Mouse (Mus musculus): Measurements from ENCODE around the gene Ubr4. TPM values are rescaled to one million over a fixed set of nuclear protein-coding genes. Genes with fewer than 3 reads are reported as not detected.
A peak's percentile ranks its signal among the peaks of the same experiment; 100 is the strongest.

Ubr4 gene
- total and polyA plus RNA-seq, 2 experiments from 2014 or later, result 59.1 to 106 TPM

DNA sequence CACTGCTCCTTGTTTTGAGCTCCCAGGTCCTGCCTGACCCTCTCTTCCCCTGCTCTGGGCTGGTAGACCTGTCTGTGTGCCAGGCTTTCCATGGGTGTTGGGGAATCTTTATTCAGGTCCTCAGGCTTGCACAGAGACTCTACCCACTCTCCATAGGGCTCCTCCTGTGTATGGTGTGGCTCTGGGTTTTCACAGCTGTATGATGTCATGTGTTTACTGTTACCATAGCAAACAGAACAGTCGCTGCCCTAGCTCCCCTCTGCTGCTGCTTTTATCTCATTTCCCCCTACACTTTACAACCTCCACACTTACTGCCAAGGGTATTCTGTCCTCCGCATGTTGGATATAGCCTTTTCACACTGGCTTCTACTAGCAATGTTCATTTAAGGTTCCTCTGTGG lies 43.0 kb downstream of the Ubr4 start:
- H3K27me3 ChIP-seq (ENCODE audit: insufficient read depth, low read length), result no peaks in the 10 kb centered on the region
- no peaks in the 10 kb centered on the region for H3K9me3 ChIP-seq (ENCODE audit: low read length)
- no peak for ATAC-seq
- no peak overlapping the region for H3K4me3 ChIP-seq (ENCODE audit: low read depth, low read length)
- H3K4me1 ChIP-seq (ENCODE audit: insufficient read depth), result no peaks in the 10 kb centered on the region
- no peak overlapping the region for H3K9ac ChIP-seq
- H3K36me3 ChIP-seq (ENCODE audit: insufficient read depth), result peaks cover 90% of the 10 kb centered on the region
- no peak overlapping the region for H3K27ac ChIP-seq (ENCODE audit: low read depth, low read length)
- WGBS, result 65% methylated on average over 2 of the region's 2 CpGs
- no peak for DNase-seq
- H3K4me2 ChIP-seq (ENCODE audit: low read depth), result no peak overlapping the region
- TF ChIP-seq CTCF (IDR thresholded peaks at IDR 0.05; ENCODE audit: low read depth), result no peak

DNA sequence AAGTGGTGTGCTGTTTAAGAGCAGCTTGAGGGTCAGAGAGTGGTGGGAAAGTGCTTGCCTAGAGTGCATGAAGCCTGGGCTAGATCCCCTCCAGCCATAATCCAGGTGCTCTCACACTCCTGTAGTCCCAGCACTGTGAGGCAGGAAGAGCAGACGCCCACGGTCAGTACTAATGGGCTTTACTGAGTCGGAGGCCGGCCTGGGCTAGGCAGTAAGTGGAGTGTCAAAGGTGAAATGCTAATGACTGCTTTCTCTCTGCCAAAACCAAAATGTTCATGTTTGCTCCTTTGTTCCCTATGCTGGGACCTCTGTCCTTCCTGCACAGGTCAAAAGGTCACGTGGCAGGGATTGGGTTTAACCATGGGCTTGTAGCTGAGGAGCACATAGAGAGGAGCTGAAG lies 48.1 kb downstream of the Ubr4 start:
- Histone ChIP-seq H3K27ac (ENCODE audit: low read depth, low read length) (no peak overlapping the region), H3K4me1 (ENCODE audit: insufficient read depth) (no peaks in the 10 kb centered on the region), H3K27me3 (ENCODE audit: insufficient read depth, low read length) (no peaks in the 10 kb centered on the region), H3K4me3 (ENCODE audit: low read depth, low read length) (no peak overlapping the region), H3K36me3 (ENCODE audit: insufficient read depth) (peaks cover 90% of the 10 kb centered on the region), H3K4me2 (ENCODE audit: low read depth) (no peak overlapping the region), H3K9ac (no peak overlapping the region), H3K9me3 (ENCODE audit: low read length) (no peaks in the 10 kb centered on the region)
- TF ChIP-seq CTCF (IDR thresholded peaks at IDR 0.05; ENCODE audit: low read depth), result no peak
- ATAC-seq (no peak), DNase-seq (no peak)
- 97% methylated on average over 5 of the region's 5 CpGs for WGBS

DNA sequence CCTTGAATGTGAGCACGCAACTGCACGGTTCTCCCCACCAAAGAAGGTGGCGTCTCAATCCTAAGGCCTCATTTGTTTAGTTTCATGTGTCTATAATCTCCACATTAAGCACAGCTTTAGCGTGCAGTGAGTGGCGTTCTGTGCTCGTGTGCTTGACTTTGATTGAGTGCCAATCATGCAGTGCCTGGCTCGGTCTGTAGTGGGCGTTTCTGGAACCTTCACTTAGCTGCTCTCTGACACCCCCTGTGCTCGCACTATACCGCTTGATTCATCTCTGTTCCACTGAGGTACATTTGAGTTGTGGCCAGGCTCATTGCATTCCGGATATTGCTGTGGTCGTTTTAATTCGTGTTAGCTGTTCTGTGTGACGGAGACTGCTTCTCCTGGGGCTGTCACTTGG lies 50.8 kb downstream of the Ubr4 start:
- Histone ChIP-seq H3K36me3 (ENCODE audit: insufficient read depth) (peaks cover 94% of the 10 kb centered on the region), H3K27me3 (ENCODE audit: insufficient read depth, low read length) (no peaks in the 10 kb centered on the region), H3K4me3 (ENCODE audit: low read depth, low read length) (no peak overlapping the region), H3K9me3 (ENCODE audit: low read length) (no peaks in the 10 kb centered on the region), H3K4me1 (ENCODE audit: insufficient read depth) (no peaks in the 10 kb centered on the region), H3K27ac (ENCODE audit: low read depth, low read length) (no peak overlapping the region), H3K4me2 (ENCODE audit: low read depth) (no peak overlapping the region), H3K9ac (no peak overlapping the region)
- ATAC-seq, result no peak
- WGBS, result 82% methylated on average over 14 of the region's 14 CpGs
- TF ChIP-seq CTCF (IDR thresholded peaks at IDR 0.05; ENCODE audit: low read depth), result peak; percentile 21; the same call in 1 of the 2 replicates
- DNase-seq, result no peak

DNA sequence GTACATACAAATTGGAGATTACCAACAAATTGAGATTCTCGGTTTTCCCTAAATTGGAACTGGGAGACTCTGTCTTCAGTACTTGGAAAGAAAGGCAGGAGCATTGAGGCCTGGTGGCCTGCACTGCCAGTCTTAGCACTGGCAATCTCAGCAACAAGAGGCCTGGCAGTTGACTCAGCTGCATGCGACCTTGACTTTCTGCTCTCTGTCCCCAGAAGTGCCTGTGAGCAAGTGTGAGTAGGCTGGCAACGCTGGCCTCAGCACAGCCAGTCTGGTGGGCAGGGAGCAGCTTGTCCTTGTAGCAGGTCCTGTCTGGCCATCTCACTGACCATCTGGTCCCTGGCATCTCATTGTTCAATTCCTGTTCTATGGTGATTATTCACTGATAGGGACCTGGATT lies 58.9 kb downstream of the Ubr4 start:
- no peak overlapping the region for H3K4me2 ChIP-seq (ENCODE audit: low read depth)
- peaks cover 95% of the 10 kb centered on the region for H3K36me3 ChIP-seq (ENCODE audit: insufficient read depth)
- H3K27me3 ChIP-seq (ENCODE audit: insufficient read depth, low read length), result no peaks in the 10 kb centered on the region
- no peak overlapping the region for H3K4me3 ChIP-seq (ENCODE audit: low read depth, low read length)
- DNase-seq, result no peak
- H3K4me1 ChIP-seq (ENCODE audit: insufficient read depth), result no peaks in the 10 kb centered on the region
- no peak for TF ChIP-seq CTCF (IDR thresholded peaks at IDR 0.05; ENCODE audit: low read depth)
- H3K9me3 ChIP-seq (ENCODE audit: low read length), result no peaks in the 10 kb centered on the region
- H3K9ac ChIP-seq, result no peak overlapping the region
- WGBS, result 95% methylated on average over 3 of the region's 3 CpGs
- H3K27ac ChIP-seq (ENCODE audit: low read depth, low read length), result no peak overlapping the region
- no peak for ATAC-seq

DNA sequence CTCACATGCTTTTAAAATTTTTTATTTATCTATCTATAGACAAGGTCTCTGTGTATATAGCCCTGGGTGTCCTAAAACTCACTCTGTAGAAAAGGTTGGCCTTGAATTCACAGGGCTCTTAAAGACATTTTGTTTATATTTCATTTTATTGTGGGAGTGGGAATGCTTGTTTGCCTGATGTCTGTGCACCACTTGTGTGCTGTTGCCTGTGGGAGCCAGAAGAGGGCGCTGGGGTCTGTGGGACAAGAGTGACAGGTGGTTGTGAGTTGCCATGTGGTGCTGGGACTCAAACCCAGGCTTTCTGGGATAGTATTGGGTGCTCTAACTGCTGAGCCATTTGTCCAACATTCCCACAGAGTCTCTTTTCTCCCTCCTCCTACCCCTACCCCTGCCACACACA lies 65.5 kb downstream of the Ubr4 start:
- Histone ChIP-seq H3K36me3 (ENCODE audit: insufficient read depth) (peaks cover 95% of the 10 kb centered on the region), H3K9ac (no peak overlapping the region), H3K4me1 (ENCODE audit: insufficient read depth) (no peaks in the 10 kb centered on the region), H3K4me3 (ENCODE audit: low read depth, low read length) (no peak overlapping the region), H3K4me2 (ENCODE audit: low read depth) (no peak overlapping the region), H3K9me3 (ENCODE audit: low read length) (no peaks in the 10 kb centered on the region), H3K27me3 (ENCODE audit: insufficient read depth, low read length) (no peaks in the 10 kb centered on the region), H3K27ac (ENCODE audit: low read depth, low read length) (no peak overlapping the region)
- no peak for TF ChIP-seq CTCF (IDR thresholded peaks at IDR 0.05; ENCODE audit: low read depth)
- no peak for ATAC-seq
- no peak for DNase-seq
- 52% methylated on average over 1 of the region's 1 CpGs for WGBS

GRCm38 (mm10) chr4:139421621-139422020 lies 69.2 kb downstream of the Ubr4 start:
- DNase-seq (no peak), ATAC-seq (no peak)
- H3K36me3 ChIP-seq (ENCODE audit: insufficient read depth), result peaks cover 97% of the 10 kb centered on the region
- no peak overlapping the region for H3K4me3 ChIP-seq (ENCODE audit: low read depth, low read length)
- 95% methylated on average over 7 of the region's 7 CpGs for WGBS
- no peak overlapping the region for H3K4me2 ChIP-seq (ENCODE audit: low read depth)
- no peaks in the 10 kb centered on the region for H3K9me3 ChIP-seq (ENCODE audit: low read length)
- no peak overlapping the region for H3K9ac ChIP-seq
- TF ChIP-seq CTCF (IDR thresholded peaks at IDR 0.05; ENCODE audit: low read depth), result no peak
- H3K27me3 ChIP-seq (ENCODE audit: insufficient read depth, low read length), result no peaks in the 10 kb centered on the region
- H3K27ac ChIP-seq (ENCODE audit: low read depth, low read length), result no peak overlapping the region
- no peaks in the 10 kb centered on the region for H3K4me1 ChIP-seq (ENCODE audit: insufficient read depth)

GRCm38 (mm10) chr4:139422409-139422808 lies 70.0 kb downstream of the Ubr4 start:
- no peak overlapping the region for H3K4me3 ChIP-seq (ENCODE audit: low read depth, low read length)
- H3K4me2 ChIP-seq (ENCODE audit: low read depth), result no peak overlapping the region
- H3K27me3 ChIP-seq (ENCODE audit: insufficient read depth, low read length), result no peaks in the 10 kb centered on the region
- H3K36me3 ChIP-seq (ENCODE audit: insufficient read depth), result peaks cover 97% of the 10 kb centered on the region
- H3K9me3 ChIP-seq (ENCODE audit: low read length), result no peaks in the 10 kb centered on the region
- no peak for TF ChIP-seq CTCF (IDR thresholded peaks at IDR 0.05; ENCODE audit: low read depth)
- 93% methylated on average over 2 of the region's 2 CpGs for WGBS
- no peak for DNase-seq
- H3K4me1 ChIP-seq (ENCODE audit: insufficient read depth), result no peaks in the 10 kb centered on the region
- no peak for ATAC-seq
- no peak overlapping the region for H3K27ac ChIP-seq (ENCODE audit: low read depth, low read length)
- H3K9ac ChIP-seq, result no peak overlapping the region

DNA sequence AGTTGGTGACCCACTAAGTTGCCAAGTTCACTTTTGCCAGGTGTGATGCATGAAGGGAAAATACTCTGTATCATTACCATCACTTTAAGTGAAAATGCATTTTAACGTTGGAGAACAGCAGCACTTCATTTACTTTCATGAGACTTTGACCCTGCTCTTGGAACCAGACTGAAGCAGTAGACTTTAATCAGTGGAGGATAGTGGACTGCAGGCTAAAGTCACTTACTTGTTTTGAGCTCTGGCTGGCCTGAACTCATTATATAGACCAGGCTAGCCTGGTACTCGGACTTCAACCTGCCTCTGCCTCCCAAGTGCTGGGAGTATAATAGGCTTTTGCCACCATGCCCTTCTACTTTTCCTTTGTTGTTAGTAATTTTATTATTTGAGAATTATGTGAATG lies 70.9 kb downstream of the Ubr4 start:
- TF ChIP-seq CTCF (IDR thresholded peaks at IDR 0.05; ENCODE audit: low read depth), result no peak
- H3K4me2 ChIP-seq (ENCODE audit: low read depth), result no peak overlapping the region
- no peaks in the 10 kb centered on the region for H3K4me1 ChIP-seq (ENCODE audit: insufficient read depth)
- H3K9me3 ChIP-seq (ENCODE audit: low read length), result no peaks in the 10 kb centered on the region
- no peak for ATAC-seq
- peaks cover 98% of the 10 kb centered on the region for H3K36me3 ChIP-seq (ENCODE audit: insufficient read depth)
- no peak overlapping the region for H3K27ac ChIP-seq (ENCODE audit: low read depth, low read length)
- DNase-seq, result no peak
- no peak overlapping the region for H3K9ac ChIP-seq
- no peak overlapping the region for H3K4me3 ChIP-seq (ENCODE audit: low read depth, low read length)
- WGBS, result 77% methylated on average over 2 of the region's 2 CpGs
- no peaks in the 10 kb centered on the region for H3K27me3 ChIP-seq (ENCODE audit: insufficient read depth, low read length)
